Mouse (Mus musculus) heart, adult 18-20 months (tissue): ENCODE measurements around the gene Vegfa. TPM values are rescaled to one million over a fixed set of nuclear protein-coding genes. Genes with fewer than 3 reads are reported as not detected.
A peak's percentile ranks its signal among the peaks of the same experiment; 100 is the strongest.

Source experiments
- DNase-seq, 2 experiments: peaks; one replicate each; pipeline ENCODE4 v3.0.0; 2021 to 2022; ENCODE audit warnings: mixed read lengths in 1 of 2
- total RNA-seq, 2 experiments: library from RNA; stranded (reverse); gene quantifications; 2 replicates each; pipeline ENCODE4 v1.2.3; 2021

Vegfa gene
- total RNA-seq, 2 experiments from 2014 or later = 233 to 240 TPM

GRCm38 (mm10) chr17:46027066-46027917 is 4.9 kb downstream of the Vegfa start:
- DNase-seq = peak; percentile 85 to 89

GRCm38 (mm10) chr17:46025927-46026668 is 6.1 kb downstream of the Vegfa start:
- peak; percentile 34 to 55 for DNase-seq

GRCm38 (mm10) chr17:46025207-46025606 is 7.0 kb downstream of the Vegfa start:
- DNase-seq = no peak

- no peak for DNase-seq
Measured at GRCm38 (mm10) chr17:46024192-46024591, 8.0 kb downstream of the Vegfa start.

GRCm38 (mm10) chr17:46023572-46023971 is 8.6 kb downstream of the Vegfa start:
- no peak for DNase-seq

- DNase-seq = peak in 1 of 2 experiments; percentile 47
Measured at GRCm38 (mm10) chr17:46022934-46023333, 9.2 kb downstream of the Vegfa start.

GRCm38 (mm10) chr17:46022427-46022826 is 9.7 kb downstream of the Vegfa start:
- no peak for DNase-seq

GRCm38 (mm10) chr17:46021760-46022159 is 10.4 kb downstream of the Vegfa start:
- DNase-seq = no peak

GRCm38 (mm10) chr17:46021173-46021572 is 11.0 kb downstream of the Vegfa start:
- DNase-seq = no peak

GRCm38 (mm10) chr17:46020579-46020978 is 11.6 kb downstream of the Vegfa start:
- DNase-seq = no peak

GRCm38 (mm10) chr17:46018736-46019004 is 13.5 kb downstream of the Vegfa start:
- DNase-seq = no peak

- no peak for DNase-seq
Measured at GRCm38 (mm10) chr17:46017946-46018735, 14.0 kb downstream of the Vegfa start.

- DNase-seq = no peak
Measured at GRCm38 (mm10) chr17:46016617-46017016, 15.6 kb downstream of the Vegfa start.

GRCm38 (mm10) chr17:46015967-46016366 is 16.2 kb downstream of the Vegfa start:
- no peak for DNase-seq

GRCm38 (mm10) chr17:46014935-46015334 is 17.2 kb downstream of the Vegfa start:
- no peak for DNase-seq

- no peak for DNase-seq
Measured at GRCm38 (mm10) chr17:46013549-46013948, 18.6 kb downstream of the Vegfa start.

- DNase-seq = no peak
Measured at GRCm38 (mm10) chr17:46012211-46012610, 20.0 kb downstream of the Vegfa start.

- DNase-seq = no peak
Measured at GRCm38 (mm10) chr17:46010462-46010861, 21.7 kb downstream of the Vegfa start.

GRCm38 (mm10) chr17:46009182-46009581 is 23.0 kb downstream of the Vegfa start:
- peak; percentile 64 to 70 for DNase-seq

GRCm38 (mm10) chr17:46005458-46005857 is 26.7 kb downstream of the Vegfa start:
- DNase-seq = no peak

GRCm38 (mm10) chr17:46004482-46004881 is 27.7 kb downstream of the Vegfa start:
- no peak for DNase-seq

GRCm38 (mm10) chr17:46003717-46004481 is 28.3 kb downstream of the Vegfa start:
- peak; percentile 67 to 75 for DNase-seq
